Mouse (Mus musculus): ENCODE measurements around the gene Pex6. TPM values are rescaled to one million over a fixed set of nuclear protein-coding genes. Genes with fewer than 3 reads are reported as not detected.
A peak's percentile ranks its signal among the peaks of the same experiment; 100 is the strongest.

Gene Pex6
- polyA plus RNA-seq, 1 experiment from 2014 or later, result 36.9 TPM

DNA sequence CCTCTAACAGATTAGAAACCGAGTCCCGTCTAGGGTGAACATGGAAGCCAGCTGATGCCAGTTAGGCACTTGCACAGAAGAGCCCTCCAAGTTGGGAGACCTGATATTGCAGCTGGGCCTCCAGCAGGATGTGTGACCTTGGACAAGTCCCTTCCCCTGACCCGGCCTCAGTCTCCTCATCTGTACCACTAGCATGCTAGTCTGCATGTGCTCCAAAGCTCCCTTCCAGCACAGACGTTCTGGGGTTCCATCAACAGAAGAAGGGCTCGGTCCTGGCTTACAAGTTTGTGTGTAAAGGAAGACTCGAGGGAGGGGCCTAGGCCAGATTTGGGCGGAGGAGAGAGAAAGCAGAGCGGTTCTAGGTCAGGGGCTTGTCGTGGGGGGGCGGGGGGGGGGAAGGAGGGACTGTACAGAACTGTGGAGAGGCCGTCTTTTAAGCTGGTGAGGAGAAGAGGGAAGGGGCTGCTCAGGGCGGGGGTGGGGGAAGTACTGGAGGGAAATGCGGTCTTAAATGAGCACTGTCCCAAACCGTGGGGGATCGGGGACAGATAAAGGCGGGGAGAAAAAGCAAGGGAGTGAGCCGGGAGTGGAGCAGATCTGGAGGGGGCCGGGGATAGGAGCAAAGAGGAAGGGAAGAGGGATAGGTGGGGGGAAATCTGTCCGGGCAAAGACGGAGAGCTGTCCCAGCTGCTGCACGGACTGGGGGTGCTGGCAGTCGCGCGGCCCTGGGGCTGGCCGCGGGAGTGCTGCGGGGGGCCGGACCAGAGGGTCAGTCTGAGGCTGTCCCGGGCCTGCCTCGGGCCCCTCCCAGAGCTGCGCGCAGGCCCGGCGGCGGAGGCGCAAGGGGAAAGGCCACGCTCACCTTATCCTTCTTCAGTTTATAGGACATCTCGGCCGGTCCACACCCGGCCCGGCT lies 7.0 kb upstream of the Pex6 start:
- Histone ChIP-seq H3K4me1 (peaks cover 35% of the 10 kb centered on the region), H3K4me3 (peak overlapping the region; percentile 92), H3K27ac (peak overlapping the region; percentile 67), H3K36me3 (peaks cover 4% of the 10 kb centered on the region; the same call in 1 of the 2 replicates), H3K9me3 (no peaks in the 10 kb centered on the region), H3K9ac (peak overlapping the region; percentile 93), H3K27me3 (replicated peaks) (no peaks in the 10 kb centered on the region), H3K4me2 (replicated peaks) (peak overlapping the region; percentile 82)
- ATAC-seq (ENCODE audit: low FRiP score, low read depth), result peak; percentile 77
- WGBS, result 6% methylated on average over 39 of the region's 41 CpGs

DNA sequence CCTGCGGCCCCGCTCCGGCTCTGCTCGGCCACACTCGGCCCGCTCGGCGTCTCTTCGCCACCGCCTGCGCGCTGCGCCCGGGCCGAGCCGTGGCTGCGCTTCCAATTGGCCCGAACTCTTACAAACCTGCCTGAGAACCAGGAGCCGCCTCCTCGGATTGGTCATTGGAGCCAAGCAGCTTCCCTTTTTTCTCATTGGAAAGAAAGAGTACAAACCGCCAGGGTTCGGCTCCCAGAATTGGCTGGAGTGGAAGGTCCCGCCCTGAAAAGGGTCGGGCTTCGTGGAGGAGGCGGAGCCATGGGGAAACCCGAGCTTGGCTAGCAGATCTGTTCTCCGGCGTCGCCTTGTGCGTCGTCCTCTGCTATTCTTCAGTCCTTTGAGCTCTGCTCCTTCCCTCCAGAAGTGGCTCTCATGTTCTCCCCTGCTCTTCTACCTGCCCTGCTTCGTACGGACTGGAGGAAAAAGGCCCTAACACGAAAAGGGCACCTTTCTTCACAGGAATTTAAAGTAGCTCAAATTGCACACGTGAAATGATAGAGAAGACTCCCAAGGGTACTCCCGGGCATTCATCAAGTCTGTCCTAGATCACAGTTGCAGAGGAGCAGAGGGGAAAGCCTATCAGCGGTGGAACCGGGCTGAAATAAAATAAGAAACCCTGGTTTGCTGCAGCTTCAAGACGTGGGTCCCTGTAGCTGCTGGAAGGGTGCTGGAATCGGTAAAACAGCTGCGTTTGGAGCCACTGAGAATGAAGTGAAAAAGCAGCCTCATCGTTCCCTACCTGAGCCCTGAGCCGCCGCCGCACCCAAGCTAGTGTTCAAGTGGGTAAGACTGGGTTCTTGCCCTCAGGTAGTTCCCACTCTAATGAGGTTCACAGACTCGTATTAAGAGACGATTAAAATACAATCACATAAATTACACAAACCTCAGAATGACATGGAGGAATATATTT lies 6.1 kb upstream of the Pex6 start, which contains the start of gene Ppp2r5d:
Ppp2r5d (minus strand) TSS at position 225 of the 949 bp plus-strand sequence.
- ATAC-seq (ENCODE audit: low FRiP score, low read depth), result peak; percentile 96
- Histone ChIP-seq H3K9ac (peak within 1 kb of the TSS; percentile 93), H3K4me3 (peak within 1 kb of the TSS; percentile 92), H3K9me3 (no peaks in the 10 kb centered on the region), H3K4me2 (replicated peaks) (peak within 1 kb of the TSS; percentile 82), H3K4me1 (peaks cover 35% of the 10 kb centered on the region), H3K36me3 (no peaks in the 10 kb centered on the region), H3K27me3 (replicated peaks) (no peaks in the 10 kb centered on the region), H3K27ac (peak within 1 kb of the TSS; percentile 82)
- 1% methylated on average over 48 of the region's 48 CpGs for WGBS

DNA sequence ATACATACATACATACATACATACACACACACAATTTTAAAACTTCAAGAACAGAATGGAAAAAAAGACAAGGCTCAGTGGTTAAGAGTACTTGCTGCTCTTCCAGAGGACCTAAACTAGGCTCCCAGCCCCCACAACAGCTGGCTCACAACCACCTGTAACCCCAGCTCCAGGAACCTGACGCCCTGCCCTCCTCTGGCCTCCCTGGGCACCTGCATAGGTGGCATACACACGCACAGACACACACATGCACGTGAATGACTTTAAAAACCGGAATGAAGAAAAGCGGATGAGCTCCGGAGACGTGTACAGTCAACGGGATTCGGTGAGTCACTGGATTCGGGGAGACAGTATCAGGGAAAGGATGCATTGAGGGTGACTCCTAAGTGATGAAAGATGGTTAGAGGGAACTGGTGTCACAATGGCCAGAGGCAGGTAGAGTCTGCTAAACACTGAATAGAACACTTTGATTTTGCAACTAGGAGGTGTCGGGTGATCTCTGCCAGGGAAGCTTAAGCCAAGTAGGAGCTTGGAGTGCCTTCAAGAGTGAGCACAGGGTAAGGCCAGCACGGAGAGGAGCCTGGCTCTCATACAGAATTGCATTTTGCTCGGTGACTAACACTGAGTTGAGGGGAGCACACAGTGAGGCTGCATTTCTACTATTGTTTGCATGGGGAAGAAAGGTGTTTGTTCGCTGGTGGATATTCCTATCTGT lies 4.7 kb upstream of the Pex6 start:
- no peak for ATAC-seq (ENCODE audit: low FRiP score, low read depth)
- H3K4me3 ChIP-seq, result no peak overlapping the region
- WGBS, result 95% methylated on average over 14 of the region's 14 CpGs
- H3K27ac ChIP-seq, result no peak overlapping the region
- H3K36me3 ChIP-seq, result no peaks in the 10 kb centered on the region
- H3K9me3 ChIP-seq, result no peaks in the 10 kb centered on the region
- H3K4me1 ChIP-seq, result peaks cover 38% of the 10 kb centered on the region
- H3K9ac ChIP-seq, result no peak overlapping the region
- no peaks in the 10 kb centered on the region for H3K27me3 ChIP-seq (replicated peaks)
- H3K4me2 ChIP-seq (replicated peaks), result no peak overlapping the region

DNA sequence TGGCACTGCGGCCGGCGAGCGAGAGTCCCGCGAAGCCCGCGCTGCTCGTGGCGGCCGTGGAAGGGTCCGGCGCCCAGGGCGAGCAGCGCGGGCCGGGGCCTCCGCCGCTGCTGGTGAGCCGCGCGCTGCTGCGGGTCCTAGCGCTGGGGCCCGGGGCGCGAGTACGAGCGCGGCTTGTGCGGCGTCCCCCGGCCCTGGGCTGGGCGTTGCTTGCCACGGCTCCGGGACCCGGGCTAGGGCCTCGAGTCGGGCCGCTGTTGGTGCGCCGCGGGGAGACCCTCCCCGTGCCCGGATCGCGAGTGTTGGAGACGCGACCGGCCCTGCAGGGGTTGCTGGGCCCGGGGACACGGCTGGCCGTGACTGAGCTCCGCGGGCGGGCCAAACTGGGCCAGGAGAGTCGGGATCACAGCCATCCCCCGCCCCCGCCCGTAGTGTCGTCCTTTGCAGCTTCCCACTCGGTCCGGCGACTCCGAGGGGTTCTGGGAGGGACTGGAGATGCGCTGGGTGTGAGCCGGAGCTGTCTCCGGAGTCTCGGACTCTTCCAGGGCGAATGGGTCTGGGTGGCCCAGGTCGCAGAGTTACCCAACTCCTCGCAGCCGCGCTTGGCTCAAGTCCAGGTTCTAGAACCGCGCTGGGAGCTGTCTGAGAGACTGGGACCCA lies 479 bp downstream of the Pex6 start:
- ATAC-seq (ENCODE audit: low FRiP score, low read depth), result peak; percentile 62
- Histone ChIP-seq H3K27ac (peak overlapping the region; percentile 7; the same call in 1 of the 2 replicates), H3K27me3 (replicated peaks) (no peaks in the 10 kb centered on the region), H3K9ac (peak overlapping the region; percentile 94), H3K9me3 (no peaks in the 10 kb centered on the region), H3K36me3 (peaks cover 32% of the 10 kb centered on the region), H3K4me1 (peaks cover 20% of the 10 kb centered on the region), H3K4me3 (peak overlapping the region; percentile 100), H3K4me2 (replicated peaks) (peak overlapping the region; percentile 100)
- under 1% methylated on average over 76 of the region's 76 CpGs for WGBS

DNA sequence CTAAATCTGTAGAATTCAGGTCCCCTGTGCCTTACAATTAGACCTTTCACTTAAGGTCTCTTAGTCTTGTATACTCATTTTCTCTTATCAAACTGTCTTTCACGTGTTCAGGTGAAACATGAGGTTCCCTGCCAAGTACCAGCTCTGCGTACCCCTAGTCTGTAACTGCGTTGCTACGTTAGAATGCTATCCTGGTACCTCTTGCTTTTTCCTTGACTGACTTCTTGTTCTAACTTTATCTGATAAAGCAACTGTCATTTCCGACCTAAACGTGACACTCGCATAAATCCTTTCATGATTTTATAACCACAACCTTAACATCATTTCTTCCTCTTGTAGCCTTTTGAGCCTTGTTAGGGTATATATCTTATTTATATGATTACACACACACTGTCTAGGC lies 1.2 kb downstream of the Pex6 start:
- H3K9me3 ChIP-seq, result no peaks in the 10 kb centered on the region
- H3K36me3 ChIP-seq, result peaks cover 35% of the 10 kb centered on the region
- WGBS, result 81% methylated on average over 7 of the region's 7 CpGs
- H3K4me3 ChIP-seq, result peak overlapping the region; percentile 100
- peak overlapping the region; percentile 94 for H3K9ac ChIP-seq
- H3K4me1 ChIP-seq, result peaks cover 20% of the 10 kb centered on the region
- peak overlapping the region; percentile 100 for H3K4me2 ChIP-seq (replicated peaks)
- no peak overlapping the region for H3K27ac ChIP-seq
- no peaks in the 10 kb centered on the region for H3K27me3 ChIP-seq (replicated peaks)
- no peak for ATAC-seq (ENCODE audit: low FRiP score, low read depth)

DNA sequence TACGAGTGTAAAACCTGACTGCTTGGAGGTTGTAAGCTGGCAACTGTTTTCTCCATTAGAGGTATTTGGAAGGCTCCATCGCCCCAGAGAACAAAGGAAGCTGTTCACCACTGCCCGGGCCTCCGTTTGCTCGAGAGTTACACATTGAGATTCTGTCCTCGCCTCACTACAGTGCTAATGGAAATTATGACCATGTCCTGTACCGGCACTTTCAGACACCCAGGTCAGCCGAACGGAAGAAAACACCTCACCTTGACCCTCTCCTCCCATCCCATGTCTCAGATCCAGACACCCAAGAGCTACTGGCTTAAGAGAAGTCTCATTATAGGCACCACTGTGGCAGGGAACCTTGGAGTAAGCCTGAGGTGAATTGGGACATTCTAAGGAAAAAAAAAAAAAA lies 2.6 kb downstream of the Pex6 start:
- 89% methylated on average over 9 of the region's 9 CpGs for WGBS
- no peaks in the 10 kb centered on the region for H3K9me3 ChIP-seq
- ATAC-seq (ENCODE audit: low FRiP score, low read depth), result no peak

DNA sequence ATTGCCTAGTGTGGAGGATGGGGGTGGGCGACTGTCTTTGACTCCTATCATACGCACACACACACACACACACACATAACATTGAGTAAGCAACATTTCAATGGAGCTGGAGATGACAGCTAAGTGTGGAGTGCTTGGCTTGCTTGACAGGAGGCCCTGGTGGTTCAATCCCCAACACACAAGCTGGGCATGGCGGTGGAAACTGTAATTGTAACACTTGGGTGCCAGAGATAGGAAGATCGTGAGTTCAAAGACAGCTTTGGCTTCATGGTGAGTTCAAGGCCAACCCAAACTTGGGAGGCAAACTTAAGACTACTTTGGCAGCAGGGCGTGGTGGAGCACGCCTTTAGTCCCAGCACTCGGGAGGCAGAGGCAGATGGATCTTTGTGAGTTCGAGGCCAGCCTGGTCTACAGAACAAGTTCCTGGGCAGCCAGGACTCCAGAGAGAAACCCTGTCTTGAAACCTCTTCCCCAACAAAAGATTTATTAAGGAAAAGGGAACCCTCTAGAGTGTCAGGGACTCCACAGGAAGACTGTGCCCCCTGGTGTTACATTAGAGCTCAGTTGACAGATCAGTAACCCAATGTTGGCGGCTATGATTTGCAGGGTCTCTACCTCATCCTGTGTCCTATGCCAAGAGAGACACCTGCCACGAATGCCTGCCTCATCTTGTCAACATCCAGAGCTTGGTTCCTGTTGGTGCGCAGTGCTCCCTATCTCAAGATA lies 3.7 kb downstream of the Pex6 start:
- H3K27me3 ChIP-seq (replicated peaks), result no peaks in the 10 kb centered on the region
- H3K9me3 ChIP-seq, result no peaks in the 10 kb centered on the region
- H3K9ac ChIP-seq, result no peak overlapping the region
- H3K4me2 ChIP-seq (replicated peaks), result no peak overlapping the region
- peaks cover 35% of the 10 kb centered on the region for H3K36me3 ChIP-seq
- 95% methylated on average over 11 of the region's 11 CpGs for WGBS
- H3K27ac ChIP-seq, result no peak overlapping the region
- ATAC-seq (ENCODE audit: low FRiP score, low read depth), result no peak
- H3K4me1 ChIP-seq, result peaks cover 20% of the 10 kb centered on the region
- no peak overlapping the region for H3K4me3 ChIP-seq

More for the DNA sequence above, 2.6 kb downstream of the Pex6 start:
- H3K4me1 ChIP-seq, result peaks cover 20% of the 10 kb centered on the region
- peaks cover 35% of the 10 kb centered on the region for H3K36me3 ChIP-seq
- no peak overlapping the region for H3K4me2 ChIP-seq (replicated peaks)
- H3K4me3 ChIP-seq, result no peak overlapping the region
- H3K27me3 ChIP-seq (replicated peaks), result no peaks in the 10 kb centered on the region
- no peak overlapping the region for H3K9ac ChIP-seq
- H3K27ac ChIP-seq, result no peak overlapping the region

DNA sequence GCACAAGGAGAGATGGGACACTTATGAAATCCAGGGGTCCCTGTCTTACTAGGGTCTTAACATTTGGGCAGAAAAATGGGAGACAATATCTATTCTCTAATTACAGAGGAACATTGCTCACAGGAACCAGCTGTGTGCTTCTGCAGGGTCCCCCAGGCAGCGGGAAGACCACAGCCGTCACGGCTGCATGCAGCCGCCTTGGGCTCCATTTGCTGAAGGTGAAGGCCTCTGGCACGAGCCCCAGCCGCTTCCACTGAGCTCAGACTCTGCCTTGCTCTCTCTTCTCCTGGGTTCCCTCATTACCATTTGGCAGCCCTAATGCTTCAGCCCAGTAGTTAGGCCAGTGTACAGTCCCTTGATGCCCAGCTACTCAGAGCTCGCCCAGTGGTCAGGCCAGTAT lies 9.8 kb downstream of the Pex6 start:
- no peak for ATAC-seq (ENCODE audit: low FRiP score, low read depth)
- Histone ChIP-seq H3K27ac (no peak overlapping the region), H3K9me3 (no peaks in the 10 kb centered on the region), H3K4me1 (no peaks in the 10 kb centered on the region), H3K9ac (no peak overlapping the region), H3K27me3 (replicated peaks) (no peaks in the 10 kb centered on the region), H3K36me3 (peaks cover 42% of the 10 kb centered on the region), H3K4me2 (replicated peaks) (no peak overlapping the region), H3K4me3 (no peak overlapping the region)
- WGBS, result 91% methylated on average over 7 of the region's 7 CpGs

DNA sequence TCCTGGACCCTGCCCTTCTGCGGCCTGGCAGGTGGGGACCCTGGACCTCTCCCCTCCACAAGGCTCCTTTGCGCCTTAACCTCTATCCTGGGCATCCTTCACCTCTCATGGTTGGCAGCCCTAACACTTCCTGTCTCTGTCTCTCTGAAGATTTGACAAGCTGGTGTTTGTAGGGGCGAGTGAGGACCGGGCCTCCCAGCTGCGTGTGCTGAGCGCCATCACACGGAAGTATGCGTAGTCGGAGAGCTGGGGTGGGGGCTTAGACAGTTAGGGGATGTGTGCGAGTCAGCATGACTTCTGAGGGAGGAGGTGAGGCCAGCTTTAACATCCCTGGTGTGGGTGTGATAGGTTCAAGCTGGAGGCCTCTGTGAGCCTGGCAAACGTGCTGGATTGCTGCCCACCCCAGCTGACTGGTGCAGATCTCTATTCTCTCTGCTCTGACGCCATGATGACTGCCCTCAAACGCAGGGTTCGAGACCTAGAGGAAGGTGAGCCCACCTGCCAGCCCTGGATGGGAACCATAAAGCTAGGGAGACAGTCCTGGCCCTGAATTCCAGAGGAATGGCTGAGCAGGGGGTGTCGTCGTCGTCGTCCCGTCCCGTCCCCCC lies 13.3 kb downstream of the Pex6 start:
- 83% methylated on average over 20 of the region's 20 CpGs for WGBS
- Histone ChIP-seq H3K27me3 (replicated peaks) (peaks cover 9% of the 10 kb centered on the region), H3K36me3 (peaks cover 33% of the 10 kb centered on the region), H3K4me3 (no peak overlapping the region), H3K4me1 (peaks cover 4% of the 10 kb centered on the region; the same call in 1 of the 2 replicates), H3K4me2 (replicated peaks) (no peak overlapping the region), H3K27ac (no peak overlapping the region), H3K9me3 (no peaks in the 10 kb centered on the region), H3K9ac (no peak overlapping the region)
- ATAC-seq (ENCODE audit: low FRiP score, low read depth), result no peak

DNA sequence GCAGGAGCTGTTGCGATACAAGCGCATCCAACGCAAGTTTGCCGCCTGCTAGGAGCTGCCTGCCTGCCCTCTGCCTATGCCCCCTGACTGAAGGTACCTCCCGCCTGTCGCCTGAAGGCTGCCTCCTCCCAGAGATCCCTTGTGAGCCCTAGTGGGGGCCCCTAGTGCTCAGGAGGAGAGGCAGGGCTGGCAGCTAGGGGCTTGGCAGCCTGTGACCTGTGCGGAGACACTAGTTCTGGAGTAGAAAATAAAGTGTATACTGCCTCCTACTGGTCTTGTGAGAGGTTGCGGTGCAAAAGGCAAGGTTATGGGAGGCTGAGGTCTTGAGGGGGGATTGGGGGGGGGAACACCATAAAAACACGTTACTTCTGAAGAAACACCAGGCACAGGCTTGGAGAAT lies 14.0 kb downstream of the Pex6 start:
- no peak overlapping the region for H3K4me3 ChIP-seq
- H3K4me2 ChIP-seq (replicated peaks), result no peak overlapping the region
- peaks cover 9% of the 10 kb centered on the region for H3K27me3 ChIP-seq (replicated peaks)
- no peak for ATAC-seq (ENCODE audit: low FRiP score, low read depth)
- no peaks in the 10 kb centered on the region for H3K9me3 ChIP-seq
- WGBS, result 44% methylated on average over 9 of the region's 9 CpGs
- H3K4me1 ChIP-seq, result peaks cover 4% of the 10 kb centered on the region; the same call in 1 of the 2 replicates
- H3K27ac ChIP-seq, result no peak overlapping the region
- no peak overlapping the region for H3K9ac ChIP-seq
- peaks cover 33% of the 10 kb centered on the region for H3K36me3 ChIP-seq
